Comparison of ENCODE assay signal across 8 mouse cellular contexts in genomic region chr2:152142046-152142445, GRCm38 (mm10). TPM values are rescaled to one million over a fixed set of nuclear protein-coding genes. Genes with fewer than 3 reads are reported as not detected.
A peak's percentile ranks its signal among the peaks of the same experiment; 100 is the strongest.
DNase-seq lines count a peak whose midpoint lies in the region; ATAC-seq and TF ChIP-seq lines count a peak whose summit lies in the region.

No protein-coding gene starts in this region.

- no peaks in the 10 kb centered on the region for H3K9me3 ChIP-seq in forebrain, embryonic 13.5 days (replicated peaks)
- H3K9me3 ChIP-seq in hindbrain, embryonic 14.5 days (ENCODE audit: control insufficient read depth, low read length): no peaks in the 10 kb centered on the region
- H3K9me3 ChIP-seq in neural tube, embryonic 11.5 days (ENCODE audit: control insufficient read depth, low read length): no peaks in the 10 kb centered on the region

- no peaks in the 10 kb centered on the region for H3K36me3 ChIP-seq in forebrain, embryonic 13.5 days (ENCODE audit: poor library complexity, severe bottlenecking)
- H3K36me3 ChIP-seq in hindbrain, embryonic 14.5 days (replicated peaks; ENCODE audit: control insufficient read depth, insufficient read depth): no peaks in the 10 kb centered on the region
- no peaks in the 10 kb centered on the region for H3K36me3 ChIP-seq in liver, adult 2 months (ENCODE audit: control insufficient read depth, insufficient read depth, low read length)
- H3K36me3 ChIP-seq in neural tube, embryonic 11.5 days (ENCODE audit: control insufficient read depth, insufficient read depth, low read length): no peaks in the 10 kb centered on the region

- peak overlapping the region; percentile 76 for H3K4me2 ChIP-seq in forebrain, embryonic 13.5 days
- H3K4me2 ChIP-seq in hindbrain, embryonic 14.5 days (replicated peaks): peak overlapping the region; percentile 74
- peak overlapping the region; percentile 95 for H3K4me2 ChIP-seq in neural tube, embryonic 11.5 days (ENCODE audit: low read depth)

- WGBS in forebrain, embryonic 13.5 days: 2% methylated on average over 13 of the region's 13 CpGs
- under 1% methylated on average over 13 of the region's 13 CpGs for WGBS in hindbrain, embryonic 14.5 days
- WGBS in liver, adult 2 months: 3% methylated on average over 13 of the region's 13 CpGs
- WGBS in neural tube, embryonic 11.5 days: under 1% methylated on average over 13 of the region's 13 CpGs

- no peak for TF ChIP-seq CTCF in liver, adult 2 months (IDR thresholded peaks at IDR 0.05; ENCODE audit: low read depth, low read length)

- H3K4me1 ChIP-seq in forebrain, embryonic 13.5 days: peaks cover 48% of the 10 kb centered on the region
- peaks cover 28% of the 10 kb centered on the region for H3K4me1 ChIP-seq in hindbrain, embryonic 14.5 days (replicated peaks; ENCODE audit: control insufficient read depth, insufficient read depth, low read length)
- no peaks in the 10 kb centered on the region; the same call in 1 of the 2 replicates for H3K4me1 ChIP-seq in liver, adult 2 months (ENCODE audit: control insufficient read depth, insufficient read depth, low read length)
- H3K4me1 ChIP-seq in neural tube, embryonic 11.5 days (ENCODE audit: control insufficient read depth, insufficient read depth, low read length): peaks cover 30% of the 10 kb centered on the region

- no peak for TF ChIP-seq POLR2A in liver, adult 2 months (IDR thresholded peaks at IDR 0.05; ENCODE audit: extremely low read depth, insufficient read depth, low read length)

- no peaks in the 10 kb centered on the region for H3K79me2 ChIP-seq in liver, adult 2 months (ENCODE audit: control insufficient read depth, insufficient read depth, low read length)

- peak overlapping the region; percentile 56 for H3K9ac ChIP-seq in forebrain, embryonic 13.5 days
- peak overlapping the region; percentile 9; the same call in 1 of the 2 replicates for H3K9ac ChIP-seq in hindbrain, embryonic 14.5 days
- H3K9ac ChIP-seq in liver, adult 2 months (ENCODE audit: low read depth, low read length): no peak overlapping the region
- H3K9ac ChIP-seq in neural tube, embryonic 11.5 days (ENCODE audit: low read length): peak overlapping the region; percentile 50

- ATAC-seq in forebrain, embryonic 13.5 days: no peak
- ATAC-seq in hindbrain, embryonic 14.5 days (ENCODE audit: low FRiP score): peak; percentile 49; the same call in 1 of the 2 replicates
- ATAC-seq in neural tube, embryonic 11.5 days (ENCODE audit: insufficient read depth, low FRiP score, low TSS enrichment): peak; percentile 71

- H3K27me3 ChIP-seq in forebrain, embryonic 13.5 days: peaks cover 67% of the 10 kb centered on the region
- peaks cover 36% of the 10 kb centered on the region for H3K27me3 ChIP-seq in hindbrain, embryonic 14.5 days (ENCODE audit: control insufficient read depth, insufficient read depth, low read length)
- peaks cover 11% of the 10 kb centered on the region for H3K27me3 ChIP-seq in liver, adult 2 months (ENCODE audit: control insufficient read depth, insufficient read depth, low read length)
- peaks cover 12% of the 10 kb centered on the region for H3K27me3 ChIP-seq in neural tube, embryonic 11.5 days (ENCODE audit: control insufficient read depth, insufficient read depth, low read length)

- H3K27ac ChIP-seq in forebrain, embryonic 13.5 days: no peak overlapping the region
- H3K27ac ChIP-seq in hindbrain, embryonic 14.5 days: no peak overlapping the region
- H3K27ac ChIP-seq in liver, adult 2 months (replicated peaks; ENCODE audit: insufficient read depth, low read depth, low read length): no peak overlapping the region
- H3K27ac ChIP-seq in neural tube, embryonic 11.5 days (ENCODE audit: low read depth, low read length): peak overlapping the region; percentile 68

- DNase-seq in gastrocnemius, postnatal 14 days: peak; percentile 26
- DNase-seq in gastrocnemius, adult 18-20 months (ENCODE audit: low spot score): no peak
- DNase-seq in hindbrain, embryonic 14.5 days (ENCODE audit: low spot score): no peak
- no peak for DNase-seq in liver, adult 2 months (ENCODE audit: extremely low read depth, low read depth, low spot score)
- peak; percentile 81 for DNase-seq in neural tube, embryonic 11.5 days (ENCODE audit: low spot score)
- no peak for DNase-seq in urinary bladder, postnatal 36 days (ENCODE audit: low spot score in 2 of 2)
- DNase-seq in ovary, postnatal 14 days (ENCODE audit: low spot score): no peak

- peak overlapping the region; percentile 32 for H3K4me3 ChIP-seq in forebrain, embryonic 13.5 days
- H3K4me3 ChIP-seq in hindbrain, embryonic 14.5 days (replicated peaks; ENCODE audit: low read length): peak overlapping the region; percentile 9
- peak overlapping the region; percentile 53 for H3K4me3 ChIP-seq in liver, adult 2 months (ENCODE audit: insufficient read depth, low read depth, low read length)
- H3K4me3 ChIP-seq in neural tube, embryonic 11.5 days (ENCODE audit: low read depth, low read length): peak overlapping the region; percentile 24

- intact Hi-C loops in gastrocnemius, postnatal 14 days (cut with DNase I; ENCODE audit: low total_unique reads): no loop called here

RNA-seq across cellular contexts. Expression of gene Tcf15, which starts 1.3 kb away (rescaled TPM):
- total RNA-seq in gastrocnemius, postnatal 14 days (2021): 10 to 100 TPM; 18.4 to 20.4 TPM
- 10 to 100 TPM in 1 of 2 experiments, 1 to 10 TPM in 1; 5.5 to 13.9 TPM for total RNA-seq in gastrocnemius, adult 18-20 months (2021)
- 1.4 and 1.8 TPM in 2 replicates for polyA plus RNA-seq in forebrain, embryonic 13.5 days (2015; fragmentation: Nextera tagmentation; extraction: Ambion mirVana)
- 1.6 and 2.3 TPM in 2 replicates for polyA plus RNA-seq in hindbrain, embryonic 14.5 days (2014; fragmentation: Nextera tagmentation; extraction: Ambion mirVana)
- not detected in 2 replicates for total RNA-seq in liver, adult 2 months (2014; rRNA removed)
- not detected in 2 replicates for polyA plus RNA-seq in liver, adult 2 months (2012; rRNA removed)
- 40.9 and 41.0 TPM in 2 replicates for polyA plus RNA-seq in neural tube, embryonic 11.5 days (2014; fragmentation: Nextera tagmentation; extraction: Ambion mirVana)

RNA-seq across cellular contexts. Expression of gene Srxn1, which starts 36.7 kb away (rescaled TPM):
- total RNA-seq in gastrocnemius, postnatal 14 days (2021): 10 to 100 TPM in 1 of 2 experiments, 1 to 10 TPM in 1; 9.2 to 12.0 TPM
- total RNA-seq in gastrocnemius, adult 18-20 months (2021): 10 to 100 TPM; 19.6 to 67.1 TPM
- 10.3 and 10.7 TPM in 2 replicates for polyA plus RNA-seq in forebrain, embryonic 13.5 days (2015; fragmentation: Nextera tagmentation; extraction: Ambion mirVana)
- polyA plus RNA-seq in hindbrain, embryonic 14.5 days (2014; fragmentation: Nextera tagmentation; extraction: Ambion mirVana): 22.5 and 26.2 TPM in 2 replicates
- total RNA-seq in liver, adult 2 months (2014; rRNA removed): 24.0 and 30.7 TPM in 2 replicates
- polyA plus RNA-seq in liver, adult 2 months (2012; rRNA removed): 87.2 and 89.1 TPM in 2 replicates
- polyA plus RNA-seq in neural tube, embryonic 11.5 days (2014; fragmentation: Nextera tagmentation; extraction: Ambion mirVana): 17.5 and 18.8 TPM in 2 replicates

Comparison
In these comparisons a context has a peak if more than half of its experiments do, and no peak if none do; other contexts are left out.
1. DNase-seq: peak in gastrocnemius, postnatal 14 days (single experiment) and neural tube, embryonic 11.5 days (single experiment); none in gastrocnemius, adult 18-20 months (single experiment), hindbrain, embryonic 14.5 days (single experiment), liver, adult 2 months (single experiment), urinary bladder, postnatal 36 days (0 of 2) and ovary, postnatal 14 days (single experiment).
2. RNA of gene Tcf15, which starts 1.3 kb away (polyA plus RNA-seq): 40.9 to 41.0 TPM in neural tube, embryonic 11.5 days; 1.6 to 2.3 TPM in hindbrain, embryonic 14.5 days, 1.4 to 1.8 TPM in forebrain, embryonic 13.5 days and not detected in liver, adult 2 months; every median in the first group is over 10 times any median in the second.
3. Peak in every context shown above with its lines, with median percentiles within 50 percentile points of each other: H3K4me2 ChIP-seq and H3K4me3 ChIP-seq.